Mouse (Mus musculus) gastrocnemius, adult 18-20 months (tissue): ENCODE results near the gene Apba2. TPM values are rescaled to one million over a fixed set of nuclear protein-coding genes. Genes with fewer than 3 reads are reported as not detected.

Source experiments
- DNase-seq: peaks from one replicate; pipeline ENCODE4 v3.0.0; 2021; ENCODE audit warnings: low spot score
- total RNA-seq, 2 experiments: library from RNA; stranded (reverse); gene quantifications; 2 replicates each; pipeline ENCODE4 v1.2.3; 2021

Gene Apba2
- total RNA-seq, 2 experiments from 2014 or later, result not detected

- DNase-seq, result no peak
Measured at GRCm38 (mm10) chr7:64531297-64531696, 29.8 kb downstream of the Apba2 start.

- DNase-seq, result no peak
Measured at GRCm38 (mm10) chr7:64533374-64533773, 31.9 kb downstream of the Apba2 start.

GRCm38 (mm10) chr7:64535269-64535668 is 33.8 kb downstream of the Apba2 start:
- DNase-seq, result no peak

- no peak for DNase-seq
Measured at GRCm38 (mm10) chr7:64539450-64540148, 38.1 kb downstream of the Apba2 start.

GRCm38 (mm10) chr7:64546801-64547200 is 45.3 kb downstream of the Apba2 start:
- DNase-seq, result no peak

GRCm38 (mm10) chr7:64550856-64551255 is 49.4 kb downstream of the Apba2 start:
- DNase-seq, result no peak

GRCm38 (mm10) chr7:64552523-64553190 is 51.2 kb downstream of the Apba2 start:
- no peak for DNase-seq

- DNase-seq, result no peak
Measured at GRCm38 (mm10) chr7:64561711-64562498, 60.4 kb downstream of the Apba2 start.

GRCm38 (mm10) chr7:64564891-64565571 is 63.5 kb downstream of the Apba2 start:
- DNase-seq, result no peak

GRCm38 (mm10) chr7:64566371-64567243 is 65.1 kb downstream of the Apba2 start:
- DNase-seq, result no peak

GRCm38 (mm10) chr7:64568722-64569121 is 67.2 kb downstream of the Apba2 start:
- DNase-seq, result no peak

- no peak for DNase-seq
Measured at GRCm38 (mm10) chr7:64569676-64570075, 68.2 kb downstream of the Apba2 start.

GRCm38 (mm10) chr7:64570914-64571313 is 69.4 kb downstream of the Apba2 start:
- DNase-seq, result no peak

GRCm38 (mm10) chr7:64574144-64574543 is 72.6 kb downstream of the Apba2 start:
- no peak for DNase-seq

GRCm38 (mm10) chr7:64576519-64576951 is 75.0 kb downstream of the Apba2 start:
- DNase-seq, result no peak

- no peak for DNase-seq
Measured at GRCm38 (mm10) chr7:64578176-64578575, 76.7 kb downstream of the Apba2 start.

GRCm38 (mm10) chr7:64579887-64580286 is 78.4 kb downstream of the Apba2 start:
- no peak for DNase-seq

GRCm38 (mm10) chr7:64580293-64580692 is 78.8 kb downstream of the Apba2 start:
- DNase-seq, result no peak

GRCm38 (mm10) chr7:64582358-64582757 is 80.9 kb downstream of the Apba2 start:
- no peak for DNase-seq

GRCm38 (mm10) chr7:64583670-64584121 is 82.2 kb downstream of the Apba2 start:
- no peak for DNase-seq

GRCm38 (mm10) chr7:64586133-64586532 is 84.6 kb downstream of the Apba2 start:
- DNase-seq, result no peak
